Mouse (Mus musculus) thymus, adult 2 months (tissue): ENCODE results near the gene Gm28845.

Experiments used
- CTCF ChIP-seq: fragments of 200-500 bp; IDR thresholded peaks from 2 replicates; pipeline ENCODE4 v1.5.1; 2012; ENCODE audit warnings: mild to moderate bottlenecking, control low read depth, low read length, moderate library complexity, borderline replicate concordance; ENCODE audit not compliant: control insufficient read depth, poor library complexity, insufficient read depth; ENCODE audit errors: extremely low read depth
- POLR2A ChIP-seq: fragments of 200-500 bp; IDR thresholded peaks from 2 replicates; pipeline ENCODE4 v1.6.1; 2012; ENCODE audit warnings: mild to moderate bottlenecking, low read length, control low read depth, moderate library complexity; ENCODE audit not compliant: control insufficient read depth, poor library complexity, insufficient read depth; ENCODE audit errors: extremely low read depth

- TF ChIP-seq CTCF, result no peak
- TF ChIP-seq POLR2A, result no peak
Observed at GRCm38 (mm10) chr1:65107654-65108279, 11.6 kb downstream of the Gm28845 start.
